Mouse (Mus musculus) bone marrow, adult 2 months (tissue): ENCODE measurements around the gene Thoc6. TPM values are rescaled to one million over a fixed set of nuclear protein-coding genes. Genes with fewer than 3 reads are reported as not detected.

Experiments
- H3K27ac ChIP-seq: fragments of 200-500 bp; 2 replicates; pipeline ENCODE4 v1.5.1; 2012; ENCODE audit warnings: low read depth, mild to moderate bottlenecking, control low read depth, inconsistent platforms, low read length; ENCODE audit not compliant: control insufficient read depth, poor library complexity, insufficient read depth
- H3K4me1 ChIP-seq: fragments of 200-500 bp; 2 replicates; pipeline ENCODE4 v1.6.1; 2011; ENCODE audit warnings: low read length; ENCODE audit not compliant: control insufficient read depth, insufficient read depth
- H3K4me3 ChIP-seq: fragments of 200-500 bp; replicated peaks from 2 replicates; pipeline ENCODE3; 2011; ENCODE audit warnings: mild to moderate bottlenecking, low read depth, low read length, control low read depth; ENCODE audit not compliant: control insufficient read depth
- CTCF ChIP-seq: fragments of 200-500 bp; IDR thresholded peaks from 2 replicates; pipeline ENCODE4 v1.5.1; 2011; ENCODE audit warnings: low read length, control low read depth; ENCODE audit not compliant: control insufficient read depth, insufficient read depth
- POLR2A ChIP-seq: fragments of 200-500 bp; IDR thresholded peaks from 2 replicates; pipeline ENCODE4 v1.6.1; 2011; ENCODE audit warnings: low read depth, mild to moderate bottlenecking, control low read depth, low read length, borderline replicate concordance; ENCODE audit not compliant: control insufficient read depth
- WGBS: fragments of 180-500 bp; shearing (Covaris S2); methylation state at CpG from one replicate; pipeline ENCODE4 v1.1.7; 2018; 5-methylcytosine and 5-hydroxymethylcytosine counted together
- polyA plus RNA-seq: library from polyadenylated mRNA; stranded (reverse); fragments of >200 nt; gene quantifications from 2 replicates; pipeline ENCODE4 v1.2.4, GENCODE M21; 2011; ENCODE audit warnings: low replicate concordance; ENCODE audit not compliant: missing spikeins, insufficient read depth, insufficient read length

Gene Thoc6
- polyA plus RNA-seq, 1 experiment = 27.9 TPM

- 78% methylated on average over 8 of the region's 8 CpGs for WGBS
- Histone ChIP-seq H3K4me3 (no peak overlapping the region), H3K4me1 (peaks cover 1% of the 10 kb centered on the region; the same call in 1 of the 2 replicates), H3K27ac (no peak overlapping the region)
- no peak for TF ChIP-seq CTCF
- TF ChIP-seq POLR2A = no peak
Observed at GRCm38 (mm10) chr17:23631241-23631640, 42.4 kb downstream of the Thoc6 start.

GRCm38 (mm10) chr17:23630195-23631020, 43.3 kb downstream of the Thoc6 start:
- TF ChIP-seq POLR2A = no peak
- TF ChIP-seq CTCF = peak; percentile 85; the same call in 1 of the 2 replicates
- Histone ChIP-seq H3K4me3 (no peak overlapping the region), H3K27ac (no peak overlapping the region), H3K4me1 (no peaks in the 10 kb centered on the region; the same call in 1 of the 2 replicates)
- WGBS = 12% methylated on average over 22 of the region's 22 CpGs

GRCm38 (mm10) chr17:23627813-23628212, 45.9 kb downstream of the Thoc6 start:
- no peak overlapping the region for H3K27ac ChIP-seq
- WGBS = 78% methylated on average over 7 of the region's 7 CpGs
- no peak overlapping the region for H3K4me3 ChIP-seq
- no peaks in the 10 kb centered on the region; the same call in 1 of the 2 replicates for H3K4me1 ChIP-seq
- TF ChIP-seq POLR2A (no peak), CTCF (no peak)

- Histone ChIP-seq H3K27ac (no peak overlapping the region), H3K4me1 (no peaks in the 10 kb centered on the region), H3K4me3 (no peak overlapping the region)
- WGBS = 71% methylated on average over 7 of the region's 7 CpGs
- TF ChIP-seq POLR2A (no peak), CTCF (no peak)
Observed at GRCm38 (mm10) chr17:23620351-23620750, 53.3 kb downstream of the Thoc6 start.

Other genes starting within 250 kb of the Thoc6 start
- not detected in 2 replicates for gene Vmn2r117, start 194.2 kb downstream of the Thoc6 start, polyA plus RNA-seq
- 3.6 and 4.3 TPM in 2 replicates for gene Zfp213, start 109.6 kb downstream of the Thoc6 start, polyA plus RNA-seq
- gene Zfp13, start 74.4 kb downstream of the Thoc6 start, polyA plus RNA-seq = not detected in 2 replicates
- 4.2 TPM in 1 of 2 replicates, not detected in the other for gene Zscan10, start 73.0 kb downstream of the Thoc6 start, polyA plus RNA-seq
- 4.8 and 18.0 TPM in 2 replicates for gene Mmp25, start 28.6 kb downstream of the Thoc6 start, polyA plus RNA-seq
- 0.66 and 2.2 TPM in 2 replicates for gene Bicdl2, start 13.4 kb downstream of the Thoc6 start, polyA plus RNA-seq
- 28.3 and 54.3 TPM in 2 replicates for gene Hcfc1r1, start 286 bp downstream of the Thoc6 start, polyA plus RNA-seq
- 18.0 TPM in 1 of 2 replicates, not detected in the other for gene Tnfrsf12a, start 3.6 kb upstream of the Thoc6 start, polyA plus RNA-seq
- 4.2 TPM in 1 of 2 replicates, not detected in the other for gene Cldn6, start 5.4 kb upstream of the Thoc6 start, polyA plus RNA-seq
- gene Cldn9, start 10.1 kb upstream of the Thoc6 start, polyA plus RNA-seq = not detected in 2 replicates
- 0.90 and 3.5 TPM in 2 replicates for gene 1520401A03Rik, start 48.9 kb upstream of the Thoc6 start, polyA plus RNA-seq
- gene Pkmyt1, start 52.5 kb upstream of the Thoc6 start, polyA plus RNA-seq = 48.5 and 85.5 TPM in 2 replicates
- 6.4 and 8.1 TPM in 2 replicates for gene Paqr4, start 67.0 kb upstream of the Thoc6 start, polyA plus RNA-seq
- gene Kremen2, start 72.0 kb upstream of the Thoc6 start, polyA plus RNA-seq = not detected in 2 replicates
- gene Flywch1, start 97.7 kb upstream of the Thoc6 start, polyA plus RNA-seq = 5.5 and 11.2 TPM in 2 replicates
- gene Flywch2, start 112.2 kb upstream of the Thoc6 start, polyA plus RNA-seq = not detected in 2 replicates
- gene Srrm2, start 116.7 kb upstream of the Thoc6 start, polyA plus RNA-seq = 328 and 487 TPM in 2 replicates
- gene Elob, start 155.3 kb upstream of the Thoc6 start, polyA plus RNA-seq = 185 and 239 TPM in 2 replicates
- gene Prss33, start 162.2 kb upstream of the Thoc6 start, polyA plus RNA-seq = not detected in 2 replicates
- gene Prss32, start 170.0 kb upstream of the Thoc6 start, polyA plus RNA-seq = not detected in 2 replicates
- not detected in 2 replicates for gene Prss41, start 170.3 kb upstream of the Thoc6 start, polyA plus RNA-seq
- not detected in 2 replicates for gene Prss21, start 194.2 kb upstream of the Thoc6 start, polyA plus RNA-seq
- gene Dcpp1, start 207.0 kb upstream of the Thoc6 start, polyA plus RNA-seq = not detected in 2 replicates
- not detected in 2 replicates for gene Dcpp2, start 207.0 kb upstream of the Thoc6 start, polyA plus RNA-seq
- not detected in 2 replicates for gene Dcpp3, start 243.6 kb upstream of the Thoc6 start, polyA plus RNA-seq